Mouse (Mus musculus) kidney, adult 2 months (tissue): Measurements from ENCODE around the gene Olfr735.

Source experiments
- CTCF ChIP-seq: fragments of 200-500 bp; conservative IDR thresholded peaks from 2 replicates; pipeline ENCODE4 v1.5.1; 2011; ENCODE audit warnings: low read depth, mild to moderate bottlenecking, control low read depth, low read length, moderate library complexity, mixed read lengths; ENCODE audit not compliant: insufficient read depth, insufficient read length
- POLR2A ChIP-seq: fragments of 200-500 bp; IDR thresholded peaks from one replicate; pipeline ENCODE4 v1.6.1; 2011; ENCODE audit warnings: low read depth, low read length, control low read depth

- TF ChIP-seq CTCF (no peak), POLR2A (no peak)
Measured at GRCm38 (mm10) chr14:50357593-50357992, 8.9 kb upstream of the Olfr735 start, which contains the start of gene Tlr11.
